Mouse (Mus musculus) brain, embryonic 14.5 days (tissue): Measurements from ENCODE around the gene Ms4a6d. TPM values are rescaled to one million over a fixed set of nuclear protein-coding genes. Genes with fewer than 3 reads are reported as not detected.

Experiments used
- DNase-seq: peaks from one replicate; pipeline ENCODE4 v3.0.0-alpha.2; 2011; ENCODE audit warnings: low read depth
- CTCF ChIP-seq: fragments of 200-500 bp; IDR thresholded peaks from 2 replicates; pipeline ENCODE4 v1.5.1; 2012; ENCODE audit warnings: inconsistent platforms, mild to moderate bottlenecking, moderate library complexity, borderline replicate concordance; ENCODE audit not compliant: insufficient read depth, insufficient read length; ENCODE audit errors: extremely low read depth
- POLR2A ChIP-seq: fragments of 200-500 bp; IDR thresholded peaks from 2 replicates; pipeline ENCODE4 v1.6.1; 2012; ENCODE audit warnings: mild to moderate bottlenecking, inconsistent platforms, borderline replicate concordance; ENCODE audit not compliant: poor library complexity, insufficient read depth, insufficient read length, severe bottlenecking; ENCODE audit errors: extremely low read depth
- polyA plus RNA-seq: library from polyadenylated mRNA; depleted of rRNA; stranded (reverse); fragments of >200 nt; gene quantifications from 2 replicates; pipeline ENCODE4 v1.2.3, GENCODE M21; 2012; rRNA removed

Gene Ms4a6d
- polyA plus RNA-seq, 1 experiment = 1.7 TPM

- no peak for TF ChIP-seq CTCF
- TF ChIP-seq POLR2A = no peak
- DNase-seq = no peak
Measured at GRCm38 (mm10) chr19:11537336-11537735, 67.3 kb downstream of the Ms4a6d start.

Other genes with a start within 250 kb of the Ms4a6d start
- gene Ms4a4a, start 229.3 kb downstream of the Ms4a6d start, polyA plus RNA-seq = 0.25 and 0.38 TPM in 2 replicates
- 0.06 and 0.12 TPM in 2 replicates for gene Ms4a4c, start 200.1 kb downstream of the Ms4a6d start, polyA plus RNA-seq
- not detected in 2 replicates for gene Ms4a4b, start 161.3 kb downstream of the Ms4a6d start, polyA plus RNA-seq
- gene Ms4a6c, start 135.5 kb downstream of the Ms4a6d start, polyA plus RNA-seq = 1.4 and 1.6 TPM in 2 replicates
- 0.13 TPM in 1 of 2 replicates, not detected in the other for gene Gm8369, start 118.9 kb downstream of the Ms4a6d start, polyA plus RNA-seq
- 1.7 and 2.7 TPM in 2 replicates for gene Ms4a6b, start 88.3 kb downstream of the Ms4a6d start, polyA plus RNA-seq
- gene Ms4a4d, start 68.0 kb downstream of the Ms4a6d start, polyA plus RNA-seq = 0.11 TPM in 1 of 2 replicates, not detected in the other
- gene Ms4a2, start 18.9 kb upstream of the Ms4a6d start, polyA plus RNA-seq = 0.11 and 0.14 TPM in 2 replicates
- not detected in 2 replicates for gene Ms4a3, start 36.0 kb upstream of the Ms4a6d start, polyA plus RNA-seq
- not detected in 2 replicates for gene Oosp2, start 55.7 kb upstream of the Ms4a6d start, polyA plus RNA-seq
- not detected in 2 replicates for gene Oosp1, start 86.3 kb upstream of the Ms4a6d start, polyA plus RNA-seq
- gene Oosp3, start 92.2 kb upstream of the Ms4a6d start, polyA plus RNA-seq = not detected in 2 replicates
- gene Gif, start 142.7 kb upstream of the Ms4a6d start, polyA plus RNA-seq = not detected in 2 replicates
- 28.6 and 31.2 TPM in 2 replicates for gene Mrpl16, start 165.5 kb upstream of the Ms4a6d start, polyA plus RNA-seq
- gene Stx3, start 214.6 kb upstream of the Ms4a6d start, polyA plus RNA-seq = 29.7 and 35.7 TPM in 2 replicates
- 0.05 TPM in 1 of 2 replicates, not detected in the other for gene Olfr1417, start 234.4 kb upstream of the Ms4a6d start, polyA plus RNA-seq